Mouse (Mus musculus) myocyte (in vitro differentiated cells): ENCODE measurements around the gene Rpl3. TPM values are rescaled to one million over a fixed set of nuclear protein-coding genes. Genes with fewer than 3 reads are reported as not detected.

Experiments used
- H3K27me3 ChIP-seq: one replicate; pipeline ENCODE4 v1.6.1; 2011; ENCODE audit not compliant: control insufficient read depth, insufficient read depth, insufficient read length
- H3K36me3 ChIP-seq: one replicate; pipeline ENCODE4 v1.6.1; 2011; ENCODE audit not compliant: control insufficient read depth, insufficient read depth
- H3K4me2 ChIP-seq: one replicate; pipeline ENCODE4 v1.6.1; 2011; ENCODE audit warnings: low read depth, control low read depth
- H3K4me3 ChIP-seq: one replicate; pipeline ENCODE4 v1.5.1; 2011; ENCODE audit warnings: mild to moderate bottlenecking, control low read depth, moderate library complexity
- H3K79me2 ChIP-seq: one replicate; pipeline ENCODE4 v1.6.1; 2011; ENCODE audit not compliant: control insufficient read depth, insufficient read depth
- H3ac ChIP-seq: one replicate; pipeline ENCODE4 v1.6.1; 2011; ENCODE audit not compliant: control insufficient read depth, insufficient read length
- CEBPB ChIP-seq: IDR thresholded peaks from 2 replicates; pipeline ENCODE4 v1.6.1; 2011; ENCODE audit warnings: mild to moderate bottlenecking, moderate library complexity; ENCODE audit not compliant: poor library complexity, insufficient read depth, severe bottlenecking
- E2F4 ChIP-seq: IDR thresholded peaks from one replicate; pipeline ENCODE4 v1.6.1; 2011; ENCODE audit warnings: mild to moderate bottlenecking, control low read depth, moderate library complexity; ENCODE audit not compliant: insufficient read depth
- MAX ChIP-seq: IDR thresholded peaks from one replicate; pipeline ENCODE4 v1.6.1; 2011; ENCODE audit warnings: low read depth, mild to moderate bottlenecking, control low read depth
- MYOD1 ChIP-seq, 3 experiments: IDR thresholded peaks; one replicate each; pipeline ENCODE4 v1.6.1; 2011; ENCODE audit warnings: control low read depth in 2 of 3, low read depth in 2 of 3, mild to moderate bottlenecking in 2 of 3, moderate library complexity in 1 of 3; ENCODE audit not compliant: insufficient read length in 2 of 3, control insufficient read depth in 1 of 3
- MYOG ChIP-seq, 3 experiments: IDR thresholded peaks; one replicate each; pipeline ENCODE4 v1.6.1; 2011; ENCODE audit warnings: control low read depth in 2 of 3, low read depth in 2 of 3, mild to moderate bottlenecking in 2 of 3; ENCODE audit not compliant: insufficient read length in 2 of 3, control insufficient read depth in 1 of 3, insufficient read depth in 1 of 3
- POLR2A ChIP-seq: IDR thresholded peaks from one replicate; pipeline ENCODE4 v1.6.1; 2011; ENCODE audit warnings: low read depth, mild to moderate bottlenecking, control low read depth, moderate library complexity; ENCODE audit not compliant: insufficient read length
- POLR2AphosphoS2 ChIP-seq: IDR thresholded peaks from one replicate; pipeline ENCODE4 v1.6.1; 2011; ENCODE audit warnings: low read depth, control low read depth; ENCODE audit not compliant: insufficient read length
- REST ChIP-seq: IDR thresholded peaks from one replicate; pipeline ENCODE4 v1.6.1; 2011; ENCODE audit warnings: mild to moderate bottlenecking, control low read depth, moderate library complexity; ENCODE audit not compliant: insufficient read depth, insufficient read length
- SRF ChIP-seq: IDR thresholded peaks from one replicate; pipeline ENCODE4 v1.6.1; 2011; ENCODE audit warnings: low read depth; ENCODE audit not compliant: control insufficient read depth, insufficient read length
- TCF12 ChIP-seq: IDR thresholded peaks from one replicate; pipeline ENCODE4 v1.6.1; 2011; ENCODE audit warnings: mild to moderate bottlenecking, control low read depth; ENCODE audit not compliant: poor library complexity, insufficient read depth, severe bottlenecking
- TCF3 ChIP-seq: IDR thresholded peaks from one replicate; pipeline ENCODE4 v1.6.1; 2011; ENCODE audit warnings: low read depth, control low read depth; ENCODE audit not compliant: insufficient read length
- USF1 ChIP-seq: IDR thresholded peaks from one replicate; pipeline ENCODE4 v1.6.1; 2011; ENCODE audit warnings: low read depth, mild to moderate bottlenecking, control low read depth, moderate library complexity
- polyA plus RNA-seq: library from polyadenylated mRNA; unstranded; fragments of >200 nt; fragmentation: generic; extraction: Trizol; gene quantifications from one replicate; pipeline ENCODE4 v1.2.1, GENCODE M21; 2012; ENCODE audit warnings: missing spikeins

Rpl3 gene
- polyA plus RNA-seq, 1 experiment = 1,089 TPM

DNA sequence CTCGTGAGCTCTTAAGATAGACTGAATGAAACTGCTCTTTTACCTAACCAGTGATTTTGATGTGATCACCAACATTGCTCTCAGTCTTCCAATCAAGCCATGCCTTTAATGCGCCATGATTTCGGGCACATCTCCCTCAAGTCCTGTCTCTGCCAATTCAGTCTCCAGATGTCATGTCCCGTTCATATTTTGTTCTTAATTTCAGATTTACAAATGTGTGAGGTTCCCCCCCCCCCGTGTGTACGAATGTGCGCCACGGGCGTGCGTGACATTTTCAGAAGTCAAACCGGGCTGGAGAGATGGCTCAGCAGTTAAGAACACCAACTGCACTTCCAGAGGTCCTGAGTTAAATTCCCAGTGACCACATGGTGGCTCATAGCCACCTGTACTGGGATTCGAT is 7.9 kb downstream of the Rpl3 start:
- TF ChIP-seq REST = no peak
- TF ChIP-seq E2F4 = no peak
- no peak for TF ChIP-seq CEBPB
- no peak for TF ChIP-seq TCF12
- no peak for TF ChIP-seq MAX
- no peak for TF ChIP-seq MYOG (IDR thresholded peaks at IDR 0.05; ENCODE audit: control insufficient read depth in 1 of 3, insufficient read depth in 1 of 3, insufficient read length in 2 of 3, low read depth in 2 of 3)
- TF ChIP-seq SRF = no peak
- TF ChIP-seq MYOD1 (IDR thresholded peaks at IDR 0.05; ENCODE audit: control insufficient read depth in 1 of 3, insufficient read length in 2 of 3, low read depth in 2 of 3) = no peak
- no peak for TF ChIP-seq POLR2AphosphoS2
- TF ChIP-seq TCF3 = no peak
- TF ChIP-seq POLR2A = no peak
- no peak for TF ChIP-seq USF1
- H3K79me2 ChIP-seq = peaks cover 36% of the 10 kb centered on the region
- H3K4me3 ChIP-seq = peak overlapping the region; percentile 91
- no peaks in the 10 kb centered on the region for H3K27me3 ChIP-seq
- H3ac ChIP-seq = peak overlapping the region; percentile 32
- peaks cover 38% of the 10 kb centered on the region for H3K36me3 ChIP-seq
- H3K4me2 ChIP-seq = peak overlapping the region; percentile 82

DNA sequence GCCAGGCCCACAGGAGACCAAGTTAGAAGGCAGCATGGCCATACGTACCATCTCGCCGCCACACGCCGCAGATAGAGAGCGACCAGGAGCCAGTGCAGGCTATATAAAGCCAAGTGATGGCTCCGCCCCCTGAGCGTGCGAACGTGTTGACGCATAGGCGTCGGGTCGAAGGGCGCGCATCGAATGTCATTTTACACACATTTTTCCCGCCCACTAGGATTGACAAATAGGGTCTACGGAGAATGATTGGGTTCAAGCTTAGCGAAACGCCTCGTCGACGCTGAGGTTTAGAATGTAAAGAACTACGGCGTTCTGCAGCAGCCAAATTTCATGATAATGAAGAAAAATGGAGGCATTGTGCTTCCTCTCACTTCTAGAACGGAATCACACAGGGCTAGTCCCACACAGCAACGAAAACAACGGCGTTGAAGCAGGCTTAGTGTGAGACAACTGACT is 8.4 kb downstream of the Rpl3 start:
- peak overlapping the region; percentile 32 for H3ac ChIP-seq
- TF ChIP-seq POLR2A = peak; percentile 99
- peak; percentile 83 for TF ChIP-seq E2F4
- peak; percentile 73 for TF ChIP-seq CEBPB
- peak; percentile 43 for TF ChIP-seq MAX
- peak; percentile 65 for TF ChIP-seq REST
- peak; percentile 100 for TF ChIP-seq POLR2AphosphoS2
- peak in 1 of 3 experiments; percentile 24 for TF ChIP-seq MYOG (IDR thresholded peaks at IDR 0.05; ENCODE audit: control insufficient read depth in 1 of 3, insufficient read depth in 1 of 3, insufficient read length in 2 of 3, low read depth in 2 of 3)
- TF ChIP-seq TCF12 = no peak
- peak in 1 of 3 experiments; percentile 61 for TF ChIP-seq MYOD1 (IDR thresholded peaks at IDR 0.05; ENCODE audit: control insufficient read depth in 1 of 3, insufficient read length in 2 of 3, low read depth in 2 of 3)
- peak; percentile 8 for TF ChIP-seq USF1
- no peak for TF ChIP-seq TCF3
- peak; percentile 75 for TF ChIP-seq SRF
- H3K27me3 ChIP-seq = no peaks in the 10 kb centered on the region
- H3K36me3 ChIP-seq = peaks cover 42% of the 10 kb centered on the region
- peak overlapping the region; percentile 91 for H3K4me3 ChIP-seq
- H3K4me2 ChIP-seq = peak overlapping the region; percentile 97
- peaks cover 36% of the 10 kb centered on the region for H3K79me2 ChIP-seq

DNA sequence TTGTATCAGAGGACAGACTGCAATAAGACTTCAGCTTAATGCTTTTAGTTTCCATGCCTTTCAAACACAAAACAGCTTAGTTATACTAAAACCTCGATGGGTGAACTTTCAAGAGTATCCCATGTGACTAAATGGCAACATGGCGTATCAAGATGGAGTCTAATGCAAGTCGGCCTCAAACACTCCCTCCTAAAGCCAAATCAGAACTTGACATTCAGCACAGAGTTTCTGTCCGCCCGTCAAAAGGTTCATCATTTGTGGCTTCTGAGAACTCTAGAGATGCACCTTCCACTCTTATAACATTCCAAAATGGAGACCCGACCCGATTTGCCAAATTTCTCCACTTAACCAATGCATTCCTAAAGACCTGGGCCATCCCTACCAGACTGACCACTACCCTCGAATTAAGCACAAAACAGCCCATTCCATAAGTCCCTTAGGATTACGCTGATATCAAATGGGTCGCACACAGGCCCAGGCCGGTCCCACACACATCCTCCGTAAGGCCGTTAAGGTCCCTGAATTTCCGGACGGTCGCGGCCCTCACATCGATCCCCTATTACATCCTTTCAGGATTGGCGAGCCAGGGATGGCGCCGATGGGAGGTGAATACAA is 8.9 kb downstream of the Rpl3 start:
- H3K4me2 ChIP-seq = peak overlapping the region; percentile 97
- H3ac ChIP-seq = peak overlapping the region; percentile 32
- no peaks in the 10 kb centered on the region for H3K27me3 ChIP-seq
- peaks cover 36% of the 10 kb centered on the region for H3K79me2 ChIP-seq
- TF ChIP-seq MYOD1 (IDR thresholded peaks at IDR 0.05; ENCODE audit: control insufficient read depth in 1 of 3, insufficient read length in 2 of 3, low read depth in 2 of 3) = no peak
- TF ChIP-seq TCF12 = no peak
- TF ChIP-seq SRF = no peak
- TF ChIP-seq TCF3 = no peak
- peak; percentile 60 for TF ChIP-seq USF1
- peak overlapping the region; percentile 91 for H3K4me3 ChIP-seq
- peaks cover 47% of the 10 kb centered on the region for H3K36me3 ChIP-seq

DNA sequence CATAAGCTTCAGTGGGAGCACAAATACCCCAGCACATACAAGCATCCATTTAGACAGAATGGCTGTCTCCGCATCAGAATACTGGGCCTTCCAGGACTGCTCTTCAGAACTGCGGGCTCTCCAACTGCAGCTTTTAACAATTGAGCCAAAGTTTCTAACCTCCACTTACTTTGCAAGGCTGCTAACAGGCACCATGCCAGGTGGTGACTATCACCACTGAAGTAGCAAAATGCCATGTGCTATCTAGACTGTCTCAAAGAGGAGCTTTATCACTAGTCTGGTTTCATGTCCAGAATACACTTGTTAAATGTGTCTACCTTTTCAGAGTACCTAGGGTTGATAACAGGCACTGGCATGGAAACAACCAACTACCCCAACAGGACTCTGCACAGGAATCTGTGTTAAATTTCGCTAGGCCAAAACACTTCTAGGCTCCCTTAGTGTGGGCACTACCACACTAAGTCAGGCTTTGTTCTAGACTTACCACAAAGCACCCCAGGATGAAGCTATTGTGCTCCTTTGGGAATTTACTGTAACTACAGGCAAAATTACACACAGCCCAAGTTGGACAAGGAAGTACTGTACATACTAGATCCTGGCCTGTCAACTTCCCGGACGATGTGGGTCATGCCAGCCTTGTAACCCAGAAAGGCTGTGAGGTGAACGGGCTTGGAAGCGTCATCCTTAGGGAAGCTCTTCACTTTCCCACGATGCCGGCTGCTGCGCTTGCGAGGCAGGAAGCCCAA is 9.7 kb downstream of the Rpl3 start:
- peaks cover 55% of the 10 kb centered on the region for H3K36me3 ChIP-seq
- no peaks in the 10 kb centered on the region for H3K27me3 ChIP-seq
- H3K79me2 ChIP-seq = peaks cover 36% of the 10 kb centered on the region
- peak overlapping the region; percentile 91 for H3K4me3 ChIP-seq
- H3ac ChIP-seq = peak overlapping the region; percentile 32
- H3K4me2 ChIP-seq = peak overlapping the region; percentile 97
- TF ChIP-seq USF1 (no peak), MAX (no peak), POLR2A (no peak), MYOG (IDR thresholded peaks at IDR 0.05; ENCODE audit: control insufficient read depth in 1 of 3, insufficient read depth in 1 of 3, insufficient read length in 2 of 3, low read depth in 2 of 3) (no peak), TCF12 (no peak), REST (no peak), MYOD1 (IDR thresholded peaks at IDR 0.05; ENCODE audit: control insufficient read depth in 1 of 3, insufficient read length in 2 of 3, low read depth in 2 of 3) (no peak), E2F4 (no peak), POLR2AphosphoS2 (no peak), TCF3 (no peak), SRF (no peak), CEBPB (no peak)

DNA sequence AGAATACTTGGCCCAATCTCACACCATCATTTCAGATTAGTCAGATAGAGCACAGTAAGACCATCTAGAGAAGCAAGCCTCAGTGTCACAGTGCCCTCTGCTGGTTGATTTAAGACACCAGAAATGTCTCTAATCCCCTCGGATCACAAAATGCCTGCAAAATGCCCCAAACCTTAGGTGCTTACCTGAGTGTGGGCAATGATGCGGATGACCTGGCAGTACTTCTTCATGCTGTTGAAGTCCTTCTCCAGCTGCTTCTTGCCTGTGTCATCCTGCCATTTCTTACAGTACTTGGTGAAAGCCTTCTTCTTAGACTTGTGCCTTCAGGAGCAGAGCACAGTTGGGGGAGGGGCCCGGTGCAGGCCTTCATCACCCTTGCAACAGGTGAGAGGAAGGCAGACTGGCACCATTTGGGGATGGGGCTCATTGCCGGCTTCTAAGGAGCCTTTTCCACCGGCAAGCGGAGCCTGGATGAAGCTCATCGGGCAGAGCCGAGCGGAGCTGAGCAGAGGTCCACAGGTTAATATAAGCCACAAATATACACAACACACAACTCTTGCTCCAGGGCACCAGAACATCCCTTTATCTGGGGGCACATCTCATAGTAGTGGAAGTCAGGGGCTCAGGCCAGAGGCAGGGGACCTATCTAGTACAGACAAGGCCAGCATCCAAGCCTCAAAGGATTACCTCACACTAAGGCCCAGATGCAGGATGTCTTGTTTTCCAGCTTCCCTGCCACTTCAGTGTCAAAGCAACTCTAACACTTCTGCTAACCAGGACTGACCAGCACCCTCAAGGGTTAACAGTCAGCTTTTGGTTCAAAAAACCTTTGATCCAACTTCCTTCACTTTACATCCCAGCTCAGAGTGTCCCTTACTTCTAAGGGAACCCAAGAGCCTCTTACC is 10.7 kb downstream of the Rpl3 start:
- peak overlapping the region; percentile 91 for H3K4me3 ChIP-seq

More for the DNA sequence above, 10.7 kb downstream of the Rpl3 start:
- Histone ChIP-seq H3K36me3 (peaks cover 62% of the 10 kb centered on the region), H3ac (peak overlapping the region; percentile 32), H3K79me2 (peaks cover 36% of the 10 kb centered on the region), H3K27me3 (no peaks in the 10 kb centered on the region), H3K4me2 (peak overlapping the region; percentile 97)
- peak; percentile 40 for TF ChIP-seq POLR2A
- peak; percentile 76 for TF ChIP-seq POLR2AphosphoS2
- no peak for TF ChIP-seq MYOG (IDR thresholded peaks at IDR 0.05; ENCODE audit: control insufficient read depth in 1 of 3, insufficient read depth in 1 of 3, insufficient read length in 2 of 3, low read depth in 2 of 3)
- no peak for TF ChIP-seq MYOD1 (IDR thresholded peaks at IDR 0.05; ENCODE audit: control insufficient read depth in 1 of 3, insufficient read length in 2 of 3, low read depth in 2 of 3)
- no peak for TF ChIP-seq SRF
